Mouse (Mus musculus): ENCODE measurements at regions not wholly inside any gene's neighbourhood (a gene's known extent, or its start where the extent isn't known, plus 50 kb on each side); places are given as distances from the start of the nearest gene placed in this dataset.

GRCm38 (mm10) chr2:105505554-105505953 is 106.4 kb upstream of the Rcn1 start:
- Histone ChIP-seq H3K4me1 (no peaks in the 10 kb centered on the region), H3K9me3 (replicated peaks) (no peaks in the 10 kb centered on the region), H3K4me2 (replicated peaks) (no peak overlapping the region), H3K4me3 (replicated peaks) (no peak overlapping the region), H3K27ac (replicated peaks) (no peak overlapping the region), H3K36me3 (no peaks in the 10 kb centered on the region), H3K27me3 (no peaks in the 10 kb centered on the region), H3K9ac (no peak overlapping the region)
- ATAC-seq (ENCODE audit: insufficient number of reproducible peaks, low FRiP score, low TSS enrichment, low read depth): no peak
- 77% methylated on average over 4 of the region's 4 CpGs for WGBS

- Histone ChIP-seq H3K9ac (no peak overlapping the region), H3K36me3 (no peaks in the 10 kb centered on the region), H3K4me3 (replicated peaks) (no peak overlapping the region), H3K27me3 (no peaks in the 10 kb centered on the region), H3K4me1 (no peaks in the 10 kb centered on the region), H3K9me3 (replicated peaks) (no peaks in the 10 kb centered on the region), H3K27ac (replicated peaks) (no peak overlapping the region), H3K4me2 (replicated peaks) (no peak overlapping the region)
- ATAC-seq (ENCODE audit: insufficient number of reproducible peaks, low FRiP score, low TSS enrichment, low read depth): no peak
- 49% methylated on average over 4 of the region's 4 CpGs for WGBS
Observed at GRCm38 (mm10) chr2:105507160-105507559, 108.0 kb upstream of the Rcn1 start.

- H3K4me1 ChIP-seq: no peaks in the 10 kb centered on the region
- no peak for ATAC-seq (ENCODE audit: insufficient number of reproducible peaks, low FRiP score, low TSS enrichment, low read depth)
Observed at GRCm38 (mm10) chr2:105510816-105511215, 111.7 kb upstream of the Rcn1 start.

GRCm38 (mm10) chr2:105511690-105512089 is 112.6 kb upstream of the Rcn1 start:
- no peak overlapping the region for H3K9ac ChIP-seq
- H3K27ac ChIP-seq (replicated peaks): no peak overlapping the region
- ATAC-seq (ENCODE audit: insufficient number of reproducible peaks, low FRiP score, low TSS enrichment, low read depth): no peak; the same call in 1 of the 2 replicates
- H3K4me1 ChIP-seq: no peaks in the 10 kb centered on the region
- H3K36me3 ChIP-seq: no peaks in the 10 kb centered on the region
- H3K4me3 ChIP-seq (replicated peaks): no peak overlapping the region
- no peaks in the 10 kb centered on the region for H3K27me3 ChIP-seq
- 27% methylated on average over 4 of the region's 4 CpGs for WGBS
- H3K4me2 ChIP-seq (replicated peaks): no peak overlapping the region
- H3K9me3 ChIP-seq (replicated peaks): no peaks in the 10 kb centered on the region

More at GRCm38 (mm10) chr2:105510816-105511215, 111.7 kb upstream of the Rcn1 start:
- 91% methylated on average over 4 of the region's 4 CpGs for WGBS
- Histone ChIP-seq H3K9ac (no peak overlapping the region), H3K36me3 (no peaks in the 10 kb centered on the region), H3K4me2 (replicated peaks) (no peak overlapping the region), H3K27ac (replicated peaks) (no peak overlapping the region), H3K27me3 (no peaks in the 10 kb centered on the region), H3K9me3 (replicated peaks) (no peaks in the 10 kb centered on the region), H3K4me3 (replicated peaks) (no peak overlapping the region)

GRCm38 (mm10) chr2:105514226-105514625 is 115.1 kb upstream of the Rcn1 start:
- H3K36me3 ChIP-seq: no peaks in the 10 kb centered on the region
- no peak overlapping the region for H3K4me3 ChIP-seq (replicated peaks)
- no peak overlapping the region for H3K27ac ChIP-seq (replicated peaks)
- H3K4me1 ChIP-seq: no peaks in the 10 kb centered on the region
- no peaks in the 10 kb centered on the region for H3K9me3 ChIP-seq (replicated peaks)
- H3K9ac ChIP-seq: no peak overlapping the region
- WGBS: 78% methylated on average over 1 of the region's 1 CpGs
- H3K27me3 ChIP-seq: no peaks in the 10 kb centered on the region
- no peak for ATAC-seq (ENCODE audit: insufficient number of reproducible peaks, low FRiP score, low TSS enrichment, low read depth)
- no peak overlapping the region for H3K4me2 ChIP-seq (replicated peaks)

GRCm38 (mm10) chr2:105514881-105515280 is 115.8 kb upstream of the Rcn1 start:
- no peak overlapping the region for H3K4me3 ChIP-seq (replicated peaks)
- H3K4me2 ChIP-seq (replicated peaks): no peak overlapping the region
- no peaks in the 10 kb centered on the region for H3K36me3 ChIP-seq
- no peak overlapping the region for H3K9ac ChIP-seq
- no peak for ATAC-seq (ENCODE audit: insufficient number of reproducible peaks, low FRiP score, low TSS enrichment, low read depth)
- no peaks in the 10 kb centered on the region for H3K27me3 ChIP-seq
- H3K9me3 ChIP-seq (replicated peaks): no peaks in the 10 kb centered on the region
- WGBS: 80% methylated on average over 3 of the region's 3 CpGs
- H3K4me1 ChIP-seq: no peaks in the 10 kb centered on the region
- no peak overlapping the region for H3K27ac ChIP-seq (replicated peaks)

GRCm38 (mm10) chr2:105515326-105515725 is 116.2 kb upstream of the Rcn1 start:
- WGBS: 82% methylated on average over 3 of the region's 3 CpGs
- ATAC-seq (ENCODE audit: insufficient number of reproducible peaks, low FRiP score, low TSS enrichment, low read depth): no peak
- no peaks in the 10 kb centered on the region for H3K9me3 ChIP-seq (replicated peaks)

GRCm38 (mm10) chr2:105516267-105517133 is 117.4 kb upstream of the Rcn1 start:
- Histone ChIP-seq H3K4me2 (replicated peaks) (no peak overlapping the region), H3K27me3 (no peaks in the 10 kb centered on the region), H3K36me3 (no peaks in the 10 kb centered on the region), H3K4me3 (replicated peaks) (no peak overlapping the region), H3K27ac (replicated peaks) (no peak overlapping the region), H3K4me1 (no peaks in the 10 kb centered on the region), H3K9ac (no peak overlapping the region), H3K9me3 (replicated peaks) (no peaks in the 10 kb centered on the region)
- 51% methylated on average over 6 of the region's 6 CpGs for WGBS
- no peak for ATAC-seq (ENCODE audit: insufficient number of reproducible peaks, low FRiP score, low TSS enrichment, low read depth)

More at GRCm38 (mm10) chr2:105515326-105515725, 116.2 kb upstream of the Rcn1 start:
- H3K36me3 ChIP-seq: no peaks in the 10 kb centered on the region
- H3K27ac ChIP-seq (replicated peaks): no peak overlapping the region
- no peak overlapping the region for H3K4me2 ChIP-seq (replicated peaks)
- H3K4me3 ChIP-seq (replicated peaks): no peak overlapping the region
- H3K9ac ChIP-seq: no peak overlapping the region
- no peaks in the 10 kb centered on the region for H3K27me3 ChIP-seq
- H3K4me1 ChIP-seq: no peaks in the 10 kb centered on the region

GRCm38 (mm10) chr2:105521841-105522240 is 122.7 kb upstream of the Rcn1 start:
- Histone ChIP-seq H3K36me3 (no peaks in the 10 kb centered on the region), H3K27me3 (no peaks in the 10 kb centered on the region), H3K27ac (replicated peaks) (no peak overlapping the region), H3K4me3 (replicated peaks) (no peak overlapping the region), H3K4me2 (replicated peaks) (no peak overlapping the region), H3K9me3 (replicated peaks) (no peaks in the 10 kb centered on the region), H3K4me1 (no peaks in the 10 kb centered on the region), H3K9ac (no peak overlapping the region)
- 14% methylated on average over 4 of the region's 4 CpGs for WGBS
- ATAC-seq (ENCODE audit: insufficient number of reproducible peaks, low FRiP score, low TSS enrichment, low read depth): no peak

GRCm38 (mm10) chr2:105523297-105523802 is 124.2 kb upstream of the Rcn1 start:
- Histone ChIP-seq H3K36me3 (no peaks in the 10 kb centered on the region), H3K27ac (replicated peaks) (no peak overlapping the region), H3K9ac (no peak overlapping the region), H3K4me3 (replicated peaks) (no peak overlapping the region), H3K4me1 (no peaks in the 10 kb centered on the region), H3K27me3 (no peaks in the 10 kb centered on the region), H3K9me3 (replicated peaks) (no peaks in the 10 kb centered on the region), H3K4me2 (replicated peaks) (no peak overlapping the region)
- 7% methylated on average over 5 of the region's 5 CpGs for WGBS
- ATAC-seq (ENCODE audit: insufficient number of reproducible peaks, low FRiP score, low TSS enrichment, low read depth): 0 out of 2 replicates have a peak, but pooled peaks have one; percentile 37

- 78% methylated on average over 7 of the region's 7 CpGs for WGBS
- H3K27me3 ChIP-seq: no peaks in the 10 kb centered on the region
- no peaks in the 10 kb centered on the region for H3K9me3 ChIP-seq (replicated peaks)
- no peak for ATAC-seq (ENCODE audit: insufficient number of reproducible peaks, low FRiP score, low TSS enrichment, low read depth)
- H3K4me3 ChIP-seq (replicated peaks): no peak overlapping the region
- H3K27ac ChIP-seq (replicated peaks): no peak overlapping the region
- H3K4me2 ChIP-seq (replicated peaks): no peak overlapping the region
- H3K4me1 ChIP-seq: no peaks in the 10 kb centered on the region
- H3K9ac ChIP-seq: no peak overlapping the region
- no peaks in the 10 kb centered on the region for H3K36me3 ChIP-seq
Observed at GRCm38 (mm10) chr2:105525111-105525610, 126.0 kb upstream of the Rcn1 start.

Data from embryonic facial prominence, embryonic 15.5 days (tissue).